Mouse (Mus musculus) hindlimb bud, embryonic 11.5 days (tissue): ENCODE measurements around the gene Itpr1.

ENCODE experiments used
- DNase-seq: peaks from one replicate; pipeline ENCODE4 v3.0.0-alpha.2; 2012; ENCODE audit warnings: low read depth, low spot score; ENCODE audit errors: extremely low spot score

Itpr1 gene

GRCm38 (mm10) chr6:108458182-108458571, 245.3 kb downstream of the Itpr1 start:
- DNase-seq: no peak

GRCm38 (mm10) chr6:108458826-108459225, 245.9 kb downstream of the Itpr1 start:
- no peak for DNase-seq

GRCm38 (mm10) chr6:108464308-108464979, 251.5 kb downstream of the Itpr1 start:
- DNase-seq: no peak

- DNase-seq: no peak
Measured at GRCm38 (mm10) chr6:108465159-108465558, 252.3 kb downstream of the Itpr1 start.

- DNase-seq: no peak
Measured at GRCm38 (mm10) chr6:108466061-108466531, 253.2 kb downstream of the Itpr1 start.

GRCm38 (mm10) chr6:108467597-108467996, 254.7 kb downstream of the Itpr1 start:
- DNase-seq: no peak

- no peak for DNase-seq
Measured at GRCm38 (mm10) chr6:108468226-108468825, 255.4 kb downstream of the Itpr1 start.

- DNase-seq: no peak
Measured at GRCm38 (mm10) chr6:108471878-108472277, 259.0 kb downstream of the Itpr1 start.

- DNase-seq: no peak
Measured at GRCm38 (mm10) chr6:108472748-108473147, 259.9 kb downstream of the Itpr1 start.

GRCm38 (mm10) chr6:108476797-108477235, 263.9 kb downstream of the Itpr1 start:
- DNase-seq: no peak

GRCm38 (mm10) chr6:108477602-108478001, 264.7 kb downstream of the Itpr1 start:
- no peak for DNase-seq

GRCm38 (mm10) chr6:108481190-108481589, 268.3 kb downstream of the Itpr1 start:
- DNase-seq: no peak

- no peak for DNase-seq
Measured at GRCm38 (mm10) chr6:108482464-108482863, 269.6 kb downstream of the Itpr1 start.

GRCm38 (mm10) chr6:108486212-108486992, 273.5 kb downstream of the Itpr1 start:
- no peak for DNase-seq

GRCm38 (mm10) chr6:108487300-108487835, 274.5 kb downstream of the Itpr1 start:
- DNase-seq: no peak

GRCm38 (mm10) chr6:108488250-108488649, 275.4 kb downstream of the Itpr1 start:
- DNase-seq: no peak

GRCm38 (mm10) chr6:108491969-108492368, 279.1 kb downstream of the Itpr1 start:
- DNase-seq: no peak

- no peak for DNase-seq
Measured at GRCm38 (mm10) chr6:108493753-108494152, 280.9 kb downstream of the Itpr1 start.

GRCm38 (mm10) chr6:108494185-108494804, 281.4 kb downstream of the Itpr1 start:
- peak; percentile 20 for DNase-seq

- DNase-seq: no peak
Measured at GRCm38 (mm10) chr6:108494994-108495393, 282.1 kb downstream of the Itpr1 start.

GRCm38 (mm10) chr6:108498070-108498469, 285.2 kb downstream of the Itpr1 start:
- no peak for DNase-seq
